Mouse (Mus musculus): ENCODE measurements around the gene Prg4. TPM values are rescaled to one million over a fixed set of nuclear protein-coding genes. Genes with fewer than 3 reads are reported as not detected.

Prg4 gene
- total and polyA plus RNA-seq, 3 experiments = 9.1 to 27.1 (median 16.8) TPM

- Histone ChIP-seq H3K27me3 (ENCODE audit: control insufficient read depth, insufficient read depth, low read length) (no peaks in the 10 kb centered on the region), H3K36me3 (ENCODE audit: control insufficient read depth, insufficient read depth, low read length) (peaks cover 5% of the 10 kb centered on the region), H3K79me2 (replicated peaks; ENCODE audit: control insufficient read depth, insufficient read depth, low read length) (no peaks in the 10 kb centered on the region), H3K4me3 (no peak overlapping the region), H3K27ac (no peak overlapping the region), H3K9ac (ENCODE audit: low read depth, low read length) (no peak overlapping the region), H3K4me1 (ENCODE audit: control insufficient read depth, insufficient read depth, low read length) (peaks cover 6% of the 10 kb centered on the region)
- intact Hi-C loops (cut with DNase I) = loop anchor here (5.0 kb wide), 1 partner anchor 34 kb away; no protein-coding TSS in a partner anchor
- TF ChIP-seq EP300 (IDR thresholded peaks at IDR 0.05; ENCODE audit: insufficient read depth, low read depth, low read length) (no peak), CTCF (IDR thresholded peaks at IDR 0.05) (no peak), POLR2A (IDR thresholded peaks at IDR 0.05; ENCODE audit: insufficient read depth, low read depth, low read length) (no peak)
- 86% methylated on average over 4 of the region's 4 CpGs for whole genome bisulfite sequencing
- DNase-seq = no peak
Observed at GRCm38 (mm10) chr1:150463691-150464090, 2.3 kb downstream of the Prg4 start.

- Histone ChIP-seq H3K36me3 (ENCODE audit: control insufficient read depth, insufficient read depth, low read length) (peaks cover 6% of the 10 kb centered on the region), H3K4me3 (no peak overlapping the region), H3K9ac (ENCODE audit: low read depth, low read length) (no peak overlapping the region), H3K79me2 (replicated peaks; ENCODE audit: control insufficient read depth, insufficient read depth, low read length) (no peaks in the 10 kb centered on the region), H3K27ac (no peak overlapping the region), H3K27me3 (ENCODE audit: control insufficient read depth, insufficient read depth, low read length) (no peaks in the 10 kb centered on the region), H3K4me1 (ENCODE audit: control insufficient read depth, insufficient read depth, low read length) (peaks cover 6% of the 10 kb centered on the region)
- intact Hi-C loops (cut with DNase I) = loop anchor here (5.0 kb wide), 1 partner anchor 34 kb away; no protein-coding TSS in a partner anchor
- TF ChIP-seq EP300 (IDR thresholded peaks at IDR 0.05; ENCODE audit: insufficient read depth, low read depth, low read length) = no peak
- TF ChIP-seq POLR2A (IDR thresholded peaks at IDR 0.05; ENCODE audit: insufficient read depth, low read depth, low read length) = no peak
- TF ChIP-seq CTCF (IDR thresholded peaks at IDR 0.05) = no peak
- DNase-seq = no peak
- WGBS = 42% methylated on average over 5 of the region's 5 CpGs
Observed at GRCm38 (mm10) chr1:150463068-150463467, 2.9 kb downstream of the Prg4 start.

- Histone ChIP-seq H3K4me1 (ENCODE audit: control insufficient read depth, insufficient read depth, low read length) (peaks cover 5% of the 10 kb centered on the region), H3K9ac (ENCODE audit: low read depth, low read length) (no peak overlapping the region), H3K27me3 (ENCODE audit: control insufficient read depth, insufficient read depth, low read length) (no peaks in the 10 kb centered on the region), H3K79me2 (replicated peaks; ENCODE audit: control insufficient read depth, insufficient read depth, low read length) (no peaks in the 10 kb centered on the region), H3K4me3 (no peak overlapping the region), H3K27ac (peak overlapping the region; percentile 70), H3K36me3 (ENCODE audit: control insufficient read depth, insufficient read depth, low read length) (peaks cover 6% of the 10 kb centered on the region)
- DNase-seq = no peak
- 61% methylated on average over 7 of the region's 7 CpGs for WGBS
- TF ChIP-seq CTCF (IDR thresholded peaks at IDR 0.05) (no peak), POLR2A (IDR thresholded peaks at IDR 0.05; ENCODE audit: insufficient read depth, low read depth, low read length) (no peak), EP300 (IDR thresholded peaks at IDR 0.05; ENCODE audit: insufficient read depth, low read depth, low read length) (no peak)
- intact Hi-C loops (cut with DNase I) = loop anchor here (5.0 kb wide), 1 partner anchor 37 kb away; no protein-coding TSS in a partner anchor
Observed at GRCm38 (mm10) chr1:150460595-150460994, 5.4 kb downstream of the Prg4 start.

- Histone ChIP-seq H3K27me3 (ENCODE audit: control insufficient read depth, insufficient read depth, low read length) (no peaks in the 10 kb centered on the region), H3K36me3 (ENCODE audit: control insufficient read depth, insufficient read depth, low read length) (peaks cover 6% of the 10 kb centered on the region), H3K27ac (peak overlapping the region; percentile 77), H3K4me1 (ENCODE audit: control insufficient read depth, insufficient read depth, low read length) (peaks cover 5% of the 10 kb centered on the region), H3K79me2 (replicated peaks; ENCODE audit: control insufficient read depth, insufficient read depth, low read length) (no peaks in the 10 kb centered on the region), H3K9ac (ENCODE audit: low read depth, low read length) (no peak overlapping the region), H3K4me3 (no peak overlapping the region)
- 42% methylated on average over 3 of the region's 3 CpGs for WGBS
- TF ChIP-seq EP300 (IDR thresholded peaks at IDR 0.05; ENCODE audit: insufficient read depth, low read depth, low read length) = no peak
- no peak for DNase-seq
- intact Hi-C loops (cut with DNase I) = no loop called here
Observed at GRCm38 (mm10) chr1:150459599-150459998, 6.4 kb downstream of the Prg4 start.

- Histone ChIP-seq H3K4me3 (no peak overlapping the region), H3K9ac (ENCODE audit: low read depth, low read length) (no peak overlapping the region), H3K79me2 (replicated peaks; ENCODE audit: control insufficient read depth, insufficient read depth, low read length) (no peaks in the 10 kb centered on the region), H3K4me1 (ENCODE audit: control insufficient read depth, insufficient read depth, low read length) (peaks cover 5% of the 10 kb centered on the region), H3K27me3 (ENCODE audit: control insufficient read depth, insufficient read depth, low read length) (no peaks in the 10 kb centered on the region), H3K27ac (peak overlapping the region; percentile 77), H3K36me3 (ENCODE audit: control insufficient read depth, insufficient read depth, low read length) (peaks cover 6% of the 10 kb centered on the region)
- TF ChIP-seq CTCF (IDR thresholded peaks at IDR 0.05) (no peak), POLR2A (IDR thresholded peaks at IDR 0.05; ENCODE audit: insufficient read depth, low read depth, low read length) (no peak), EP300 (IDR thresholded peaks at IDR 0.05; ENCODE audit: insufficient read depth, low read depth, low read length) (no peak)
- no peak for DNase-seq
- intact Hi-C loops (cut with DNase I) = no loop called here
- WGBS = 27% methylated on average over 5 of the region's 5 CpGs
Observed at GRCm38 (mm10) chr1:150458977-150459376, 7.0 kb downstream of the Prg4 start.

- no peak for DNase-seq
- TF ChIP-seq CTCF (IDR thresholded peaks at IDR 0.05) (peak; percentile 38), EP300 (IDR thresholded peaks at IDR 0.05; ENCODE audit: insufficient read depth, low read depth, low read length) (no peak)
- no peaks in the 10 kb centered on the region for H3K79me2 ChIP-seq (replicated peaks; ENCODE audit: control insufficient read depth, insufficient read depth, low read length)
- 79% methylated on average over 4 of the region's 4 CpGs for WGBS
- intact Hi-C loops (cut with DNase I) = loop anchor here (2.0 kb wide), 1 partner anchor 55 kb away; no protein-coding TSS in a partner anchor
- H3K9ac ChIP-seq (ENCODE audit: low read depth, low read length) = no peak overlapping the region
- H3K27me3 ChIP-seq (ENCODE audit: control insufficient read depth, insufficient read depth, low read length) = no peaks in the 10 kb centered on the region
- H3K27ac ChIP-seq = no peak overlapping the region
- H3K36me3 ChIP-seq (ENCODE audit: control insufficient read depth, insufficient read depth, low read length) = peaks cover 6% of the 10 kb centered on the region
- H3K4me1 ChIP-seq (ENCODE audit: control insufficient read depth, insufficient read depth, low read length) = no peaks in the 10 kb centered on the region
- no peak overlapping the region for H3K4me3 ChIP-seq
Observed at GRCm38 (mm10) chr1:150441731-150442130, 24.2 kb downstream of the Prg4 start.

Data from heart, adult 2 months (tissue).